Mouse (Mus musculus) adipose tissue, adult 10 weeks (tissue): Measurements from ENCODE around the gene Ubtfl1. TPM values are rescaled to one million over a fixed set of nuclear protein-coding genes. Genes with fewer than 3 reads are reported as not detected.

Experiments used
- polyA plus RNA-seq: library from polyadenylated mRNA; stranded (reverse); fragments of 350-450 nt; fragmentation: Illumina TruSeq; extraction: RNeasy Lipid Tissue Mini Kit (QIAGEN cat#74804); gene quantifications from one replicate; pipeline ENCODE4 v1.2.3, GENCODE M21; 2014; ENCODE audit warnings: low read depth, low replicate concordance

The Ubtfl1 gene
- not detected for polyA plus RNA-seq

DNA sequence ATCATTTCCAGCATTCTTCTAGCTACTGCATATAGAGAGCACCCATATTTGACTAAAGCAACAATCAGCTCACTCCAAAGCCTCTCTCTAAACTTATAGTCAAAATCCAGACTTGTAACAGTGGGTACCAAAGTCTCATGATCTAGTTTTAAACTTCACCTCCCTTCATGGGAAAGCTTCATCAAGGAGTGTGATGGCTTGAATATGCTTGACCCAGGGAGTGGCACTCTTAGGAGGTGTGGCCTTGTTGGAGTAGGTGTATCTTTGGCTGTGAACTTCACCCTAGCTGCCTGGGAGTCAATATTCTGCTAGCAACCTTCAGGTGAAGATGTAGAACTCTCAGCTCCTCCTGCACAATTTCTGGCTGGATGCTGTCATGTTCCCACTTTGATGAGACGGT, at the start of gene Ubtfl1:
Ubtfl1 (plus strand) TSS at position 301 of the 400 bp plus-strand sequence.

GRCm38 (mm10) chr9:18402895-18403294, 1.3 kb upstream of the Ubtfl1 start, which contains the start of gene Naalad2:
Gene Naalad2 (minus strand): TSS chr9:18402995.

GRCm38 (mm10) chr9:18430354-18430753, 26.1 kb downstream of the Ubtfl1 start, which contains the start of gene Mbd3l2:
Gene Mbd3l2 (plus strand): TSS chr9:18430654.

Other genes with a start within 250 kb of the Ubtfl1 start
- 30.6 TPM for gene Chordc1, start 112.3 kb upstream of the Ubtfl1 start, polyA plus RNA-seq
- 8.4 TPM for gene Naalad2, start 1.4 kb upstream of the Ubtfl1 start, polyA plus RNA-seq
- not detected for gene Mbd3l2, start 26.2 kb downstream of the Ubtfl1 start, polyA plus RNA-seq
- 2.0 TPM for gene Zfp558, start 73.8 kb downstream of the Ubtfl1 start, polyA plus RNA-seq
- 1.9 TPM for gene Mbd3l1, start 73.9 kb downstream of the Ubtfl1 start, polyA plus RNA-seq